Mouse (Mus musculus): ENCODE data around the gene Papolb. TPM values are rescaled to one million over a fixed set of nuclear protein-coding genes. Genes with fewer than 3 reads are reported as not detected.

The Papolb gene
- total and polyA plus RNA-seq, 3 experiments: not detected

DNA sequence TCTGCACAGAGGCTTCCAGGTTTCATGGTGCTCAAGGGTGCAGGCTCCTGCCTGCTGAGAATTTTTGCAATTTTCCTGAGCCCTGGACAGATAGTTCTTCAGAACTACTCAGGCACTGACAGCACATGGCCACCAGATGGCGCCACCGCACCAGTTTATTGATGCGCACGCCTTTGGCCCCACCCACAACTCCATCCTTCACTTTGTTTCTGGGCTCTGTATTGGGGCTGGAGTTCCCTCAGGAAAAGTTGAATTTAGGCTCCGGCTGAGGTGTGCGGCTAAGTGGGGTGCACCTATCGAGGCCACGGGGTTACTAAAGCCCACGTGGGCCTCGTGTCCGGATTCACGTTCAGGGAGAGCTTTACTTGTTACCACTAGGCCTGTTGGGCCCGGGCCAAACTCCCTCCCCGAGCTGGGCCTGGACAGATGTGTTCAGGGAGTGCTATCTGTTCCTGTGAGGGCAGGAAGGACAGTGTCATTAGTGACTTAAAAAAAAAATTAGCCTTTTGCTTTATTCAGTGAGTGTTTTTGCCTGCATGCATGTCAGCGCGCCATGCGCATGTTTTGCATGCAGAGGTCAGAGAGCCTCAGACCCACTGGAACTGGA, 50.9 kb downstream of the Papolb start (continued):
- TF ChIP-seq GABPA (IDR thresholded peaks at IDR 0.05; ENCODE audit: low read depth, low read length): no peak
- no peak for TF ChIP-seq ZNF384 (IDR thresholded peaks at IDR 0.05; ENCODE audit: low read depth, low read length)
- no peak for TF ChIP-seq BHLHE40 (IDR thresholded peaks at IDR 0.05; ENCODE audit: borderline replicate concordance, low read depth, low read length)
- TF ChIP-seq SMC3 (IDR thresholded peaks at IDR 0.05; ENCODE audit: low read depth, low read length): peak; percentile 64
- no peak for TF ChIP-seq CHD2 (IDR thresholded peaks at IDR 0.05; ENCODE audit: low read length)

- Histone ChIP-seq H3K4me3 (ENCODE audit: control insufficient read depth in 1 of 2, insufficient read depth in 1 of 2, low read depth in 2 of 2, low read length in 2 of 2) (no peak overlapping the region), H3K79me2 (ENCODE audit: control insufficient read depth, insufficient read depth, low read length, poor library complexity) (no peaks in the 10 kb centered on the region), H3K27ac (ENCODE audit: control insufficient read depth, low read depth, low read length) (no peak overlapping the region), H3K9me3 (replicated peaks; ENCODE audit: insufficient read depth, low read length) (no peaks in the 10 kb centered on the region), H3K36me3 (ENCODE audit: control insufficient read depth in 1 of 2, insufficient read depth in 2 of 2, low read length in 2 of 2) (no peaks in the 10 kb centered on the region), H3K4me1 (ENCODE audit: control insufficient read depth in 1 of 2, insufficient read depth in 2 of 2, low read length in 2 of 2) (no peaks in the 10 kb centered on the region), H3K9ac (ENCODE audit: control insufficient read depth, low read depth, low read length, poor library complexity, severe bottlenecking) (no peak overlapping the region), H3K27me3 (ENCODE audit: control insufficient read depth in 1 of 2, insufficient read depth in 2 of 2, low read length in 2 of 2) (no peaks in the 10 kb centered on the region)
- DNase-seq (ENCODE audit: low read depth, low spot score): peak; percentile 17
- TF ChIP-seq ETS1 (IDR thresholded peaks at IDR 0.05; ENCODE audit: low read depth, low read length): no peak
- TF ChIP-seq USF1 (IDR thresholded peaks at IDR 0.05; ENCODE audit: low read depth, low read length): no peak
- TF ChIP-seq ZMIZ1 (IDR thresholded peaks at IDR 0.05; ENCODE audit: low read depth, low read length): no peak
- TF ChIP-seq MXI1 (IDR thresholded peaks at IDR 0.05; ENCODE audit: low read depth, low read length): no peak
- no peak for TF ChIP-seq USF2 (IDR thresholded peaks at IDR 0.05; ENCODE audit: borderline replicate concordance in 1 of 2, insufficient read depth in 1 of 2, low read depth in 1 of 2, low read length in 2 of 2)
- no peak for TF ChIP-seq TCF12 (IDR thresholded peaks at IDR 0.05; ENCODE audit: low read depth, low read length)
- no peak for TF ChIP-seq ZKSCAN1 (IDR thresholded peaks at IDR 0.05; ENCODE audit: low read depth, low read length)
- TF ChIP-seq POLR2AphosphoS2 (IDR thresholded peaks at IDR 0.05; ENCODE audit: low read length): no peak
- TF ChIP-seq MEF2A (IDR thresholded peaks at IDR 0.05; ENCODE audit: extremely low read depth, insufficient replicate concordance, low read depth, low read length, poor library complexity, severe bottlenecking): no peak
- no peak for TF ChIP-seq GATA1 (IDR thresholded peaks at IDR 0.05; ENCODE audit: low read depth, low read length)
- TF ChIP-seq MYC (IDR thresholded peaks at IDR 0.05; ENCODE audit: low read depth, low read length): no peak
- TF ChIP-seq CHD2 (IDR thresholded peaks at IDR 0.05; ENCODE audit: low read length): no peak
- no peak for TF ChIP-seq CHD1 (IDR thresholded peaks at IDR 0.05; ENCODE audit: low read depth, low read length)
Observed at GRCm38 (mm10) chr5:142477866-142478615, 51.8 kb downstream of the Papolb start.
